Mouse (Mus musculus) liver, adult 2 months (tissue): ENCODE data around the gene Asic5. TPM values are rescaled to one million over a fixed set of nuclear protein-coding genes. Genes with fewer than 3 reads are reported as not detected.

Experiments used
- DNase-seq: peaks from one replicate; pipeline ENCODE4 v3.0.0-alpha.2; 2011; ENCODE audit warnings: low read depth, low spot score; ENCODE audit errors: extremely low read depth
- H3K27ac ChIP-seq: fragments of 200-500 bp; replicated peaks from 2 replicates; pipeline ENCODE4 v1.5.1; 2012; ENCODE audit warnings: low read depth, mild to moderate bottlenecking, control low read depth, inconsistent platforms, low read length; ENCODE audit not compliant: insufficient read depth
- H3K27me3 ChIP-seq: fragments of 200-500 bp; 2 replicates; pipeline ENCODE4 v1.6.1; 2012; ENCODE audit warnings: mild to moderate bottlenecking, moderate library complexity, low read length, inconsistent platforms; ENCODE audit not compliant: control insufficient read depth, insufficient read depth
- H3K36me3 ChIP-seq: fragments of 200-500 bp; 2 replicates; pipeline ENCODE4 v1.6.1; 2012; ENCODE audit warnings: low read length, inconsistent platforms; ENCODE audit not compliant: control insufficient read depth, insufficient read depth
- H3K4me1 ChIP-seq: fragments of 200-500 bp; 2 replicates; pipeline ENCODE4 v1.6.1; 2011; ENCODE audit warnings: low read length; ENCODE audit not compliant: control insufficient read depth, insufficient read depth
- H3K4me3 ChIP-seq: fragments of 200-500 bp; 2 replicates; pipeline ENCODE4 v1.5.1; 2011; ENCODE audit warnings: low read depth, mild to moderate bottlenecking, control low read depth, low read length, moderate library complexity; ENCODE audit not compliant: insufficient read depth
- H3K79me2 ChIP-seq: fragments of 200-500 bp; 2 replicates; pipeline ENCODE4 v1.6.1; 2012; ENCODE audit warnings: inconsistent platforms, mild to moderate bottlenecking, low read length, moderate library complexity; ENCODE audit not compliant: control insufficient read depth, insufficient read depth
- H3K9ac ChIP-seq: fragments of 200-500 bp; 2 replicates; pipeline ENCODE4 v1.6.1; 2012; ENCODE audit warnings: low read depth, mild to moderate bottlenecking, control low read depth, inconsistent platforms, low read length
- CTCF ChIP-seq: fragments of 200-500 bp; IDR thresholded peaks from 2 replicates; pipeline ENCODE4 v1.5.1; 2011; ENCODE audit warnings: low read depth, low read length, control low read depth
- POLR2A ChIP-seq: fragments of 200-500 bp; IDR thresholded peaks from 2 replicates; pipeline ENCODE4 v1.6.1; 2011; ENCODE audit warnings: low read length, control low read depth; ENCODE audit not compliant: insufficient read depth; ENCODE audit errors: extremely low read depth
- WGBS: fragments of 180-500 bp; shearing (Covaris S2); methylation state at CpG from one replicate; pipeline ENCODE4 v1.1.7; 2018; 5-methylcytosine and 5-hydroxymethylcytosine counted together
- polyA plus RNA-seq: library from polyadenylated mRNA; depleted of rRNA; stranded (reverse); fragments of >200 nt; gene quantifications from 2 replicates; pipeline ENCODE4 v1.2.3, GENCODE M21; 2012
- total RNA-seq: library from RNA; depleted of rRNA; stranded (reverse); fragments of >200 nt; gene quantifications from 2 replicates; pipeline ENCODE4 v1.2.3, GENCODE M21; 2014

The Asic5 gene
- total and polyA plus RNA-seq, 2 experiments = 1.1 to 8.7 TPM

GRCm38 (mm10) chr3:82030008-82030748 is 48.1 kb downstream of the Asic5 start:
- Histone ChIP-seq H3K4me3 (no peak overlapping the region), H3K79me2 (no peaks in the 10 kb centered on the region), H3K36me3 (no peaks in the 10 kb centered on the region), H3K9ac (no peak overlapping the region), H3K4me1 (peaks cover 6% of the 10 kb centered on the region; the same call in 1 of the 2 replicates), H3K27me3 (no peaks in the 10 kb centered on the region), H3K27ac (0 out of 2 replicates have a peak overlapping the region, but pooled peaks have one; percentile 17)
- TF ChIP-seq POLR2A (no peak), CTCF (no peak)
- 19% methylated on average over 1 of the region's 1 CpGs for WGBS
- peak; percentile 71 for DNase-seq

DNA sequence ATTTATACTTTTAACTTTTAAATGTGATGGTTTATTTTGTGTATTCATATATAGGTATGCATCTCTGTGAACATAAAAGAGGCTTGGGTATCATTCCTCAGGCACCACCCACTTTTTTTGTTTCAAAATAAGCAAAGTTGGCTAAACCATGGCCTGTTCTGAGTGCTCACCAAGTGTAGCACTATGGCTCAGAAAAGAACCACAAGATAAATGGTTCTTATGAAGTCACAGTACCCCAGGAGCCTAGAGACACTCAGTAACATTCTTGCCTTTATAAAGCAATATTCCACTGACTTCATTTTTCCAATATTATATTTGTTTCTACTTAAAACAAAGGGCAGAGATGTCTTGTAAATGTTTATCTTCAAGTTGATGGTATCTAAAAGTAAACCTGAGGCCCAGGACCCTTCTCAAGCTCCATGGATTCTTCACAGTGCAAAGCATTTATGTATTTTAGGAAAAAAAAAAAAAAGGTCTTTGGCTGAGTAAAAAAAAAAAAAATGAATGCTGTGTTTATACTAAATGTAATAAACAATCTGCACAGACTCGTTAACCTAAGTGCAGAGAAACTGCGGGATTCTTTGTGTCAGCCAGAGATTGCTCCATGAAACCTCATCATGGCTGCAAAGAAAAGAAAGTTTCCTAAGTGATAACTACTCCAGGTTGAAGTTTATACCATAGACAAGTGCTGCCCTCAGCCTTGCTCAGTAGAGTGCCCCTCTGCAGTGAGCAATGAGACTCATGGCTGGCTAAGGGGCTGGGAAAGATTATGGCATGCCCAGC is 54.4 kb downstream of the Asic5 start:
- Histone ChIP-seq H3K4me3 (no peak overlapping the region), H3K27ac (no peak overlapping the region), H3K27me3 (no peaks in the 10 kb centered on the region), H3K9ac (no peak overlapping the region), H3K4me1 (no peaks in the 10 kb centered on the region), H3K79me2 (no peaks in the 10 kb centered on the region), H3K36me3 (no peaks in the 10 kb centered on the region)
- 77% methylated on average over 2 of the region's 2 CpGs for WGBS
- no peak for DNase-seq
- TF ChIP-seq CTCF (no peak), POLR2A (no peak)

DNA sequence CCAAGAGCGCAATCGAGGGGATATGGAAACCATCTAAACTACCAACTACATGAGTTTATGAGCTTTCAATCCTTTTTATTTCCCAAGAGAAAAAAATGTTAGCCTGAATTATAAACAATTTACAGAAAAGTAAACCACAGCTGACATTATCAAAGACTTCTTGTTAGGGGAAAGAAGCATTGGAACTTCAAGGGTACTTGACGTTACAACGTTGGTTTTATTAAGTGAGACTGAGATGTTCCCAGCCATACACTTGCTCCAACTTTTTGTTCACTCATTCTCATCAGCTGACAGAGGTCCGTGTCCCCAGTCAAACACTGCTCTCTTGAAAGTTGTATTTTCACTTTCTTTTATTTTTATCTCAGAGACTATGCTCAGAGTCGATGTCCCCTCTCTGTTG is 61.6 kb downstream of the Asic5 start:
- Histone ChIP-seq H3K36me3 (no peaks in the 10 kb centered on the region), H3K4me3 (no peak overlapping the region), H3K9ac (no peak overlapping the region), H3K27me3 (no peaks in the 10 kb centered on the region), H3K27ac (no peak overlapping the region), H3K4me1 (no peaks in the 10 kb centered on the region; the same call in 1 of the 2 replicates), H3K79me2 (no peaks in the 10 kb centered on the region)
- TF ChIP-seq POLR2A = no peak
- TF ChIP-seq CTCF = no peak
- no peak for DNase-seq
- 82% methylated on average over 6 of the region's 6 CpGs for WGBS

DNA sequence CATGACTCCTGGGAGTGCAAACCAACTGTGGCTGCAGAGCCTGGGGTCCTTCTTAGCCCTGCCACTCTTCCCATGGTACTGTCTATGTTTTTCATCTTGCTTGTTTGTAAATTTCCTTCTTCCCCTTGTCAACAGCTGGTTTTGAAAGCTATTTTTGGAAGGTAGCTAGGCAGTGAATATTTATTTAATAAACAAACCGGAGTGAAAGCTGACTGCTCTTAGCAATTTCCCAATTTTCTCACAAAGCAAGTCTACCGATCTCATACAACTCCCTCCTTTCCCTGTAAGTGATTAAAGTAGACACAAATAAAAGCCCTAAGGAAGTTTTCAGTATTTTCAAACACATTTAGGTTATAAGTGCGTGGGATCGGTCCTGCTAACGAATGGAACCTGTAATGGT is 62.8 kb downstream of the Asic5 start:
- WGBS = 67% methylated on average over 5 of the region's 5 CpGs

DNA sequence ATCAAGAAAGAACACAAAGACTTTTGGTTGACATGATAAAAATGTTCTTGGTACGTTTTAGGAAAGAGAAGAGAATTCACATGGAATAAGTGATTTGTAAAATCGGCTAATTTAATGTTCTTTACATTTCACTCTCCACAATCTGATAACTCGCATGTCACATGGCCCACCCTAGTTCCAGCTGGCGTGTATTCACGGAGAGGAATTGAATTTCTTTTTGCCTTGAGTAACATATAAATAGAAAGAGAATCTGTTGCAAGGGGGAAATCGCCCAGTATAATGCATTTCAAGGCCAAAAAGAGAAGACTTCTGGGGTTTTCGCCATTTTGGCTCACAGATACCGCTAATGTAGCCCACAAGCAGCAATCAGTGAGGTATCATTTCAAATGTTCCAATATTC is 64.0 kb downstream of the Asic5 start:
- H3K36me3 ChIP-seq = no peaks in the 10 kb centered on the region
- no peak overlapping the region for H3K4me3 ChIP-seq
- WGBS = 82% methylated on average over 8 of the region's 8 CpGs
- H3K27me3 ChIP-seq = no peaks in the 10 kb centered on the region
- no peak for TF ChIP-seq CTCF
- no peak for TF ChIP-seq POLR2A
- no peak overlapping the region for H3K27ac ChIP-seq
- DNase-seq = no peak
- H3K4me1 ChIP-seq = no peaks in the 10 kb centered on the region; the same call in 1 of the 2 replicates
- H3K9ac ChIP-seq = no peak overlapping the region
- H3K79me2 ChIP-seq = no peaks in the 10 kb centered on the region

More for the DNA sequence above, 62.8 kb downstream of the Asic5 start:
- no peak for DNase-seq
- Histone ChIP-seq H3K79me2 (no peaks in the 10 kb centered on the region), H3K4me3 (no peak overlapping the region), H3K4me1 (no peaks in the 10 kb centered on the region; the same call in 1 of the 2 replicates), H3K27me3 (no peaks in the 10 kb centered on the region), H3K27ac (no peak overlapping the region), H3K9ac (no peak overlapping the region), H3K36me3 (no peaks in the 10 kb centered on the region)
- TF ChIP-seq CTCF (no peak), POLR2A (no peak)
